Mouse (Mus musculus) limb, embryonic 11.5 days (tissue): ENCODE results near the gene Dph1. TPM values are rescaled to one million over a fixed set of nuclear protein-coding genes. Genes with fewer than 3 reads are reported as not detected.

Source experiments
- ATAC-seq: fragments of 200-750 bp; cut with Nextera tagmentation; 2 replicates; pipeline ENCODE4 v1.8.0; 2017; ENCODE audit warnings: low read depth; ENCODE audit not compliant: insufficient number of reproducible peaks, low FRiP score, low TSS enrichment
- DNase-seq: peaks from one replicate; pipeline ENCODE4 v3.0.0-alpha.2; 2015; ENCODE audit warnings: low spot score
- H3K27ac ChIP-seq: fragments of 300-500 bp; sonication (generic); replicated peaks from 2 replicates; pipeline ENCODE4 v1.5.1; 2014; ENCODE audit warnings: low read depth, mild to moderate bottlenecking, low read length
- H3K27me3 ChIP-seq: fragments of 300-500 bp; sonication (generic); 2 replicates; pipeline ENCODE4 v1.6.1; 2014; ENCODE audit warnings: mild to moderate bottlenecking, low read length, mixed read lengths; ENCODE audit not compliant: control insufficient read depth, insufficient read depth
- H3K36me3 ChIP-seq: fragments of 300-500 bp; sonication (generic); 2 replicates; pipeline ENCODE4 v1.6.1; 2014; ENCODE audit warnings: mild to moderate bottlenecking, low read length, moderate library complexity, mixed read lengths; ENCODE audit not compliant: control insufficient read depth, insufficient read depth
- H3K4me1 ChIP-seq: fragments of 300-500 bp; sonication (generic); 2 replicates; pipeline ENCODE4 v1.6.1; 2014; ENCODE audit warnings: low read length, mixed read lengths; ENCODE audit not compliant: control insufficient read depth, insufficient read depth
- H3K4me2 ChIP-seq: fragments of 300-500 bp; sonication (generic); 2 replicates; pipeline ENCODE4 v1.6.1; 2014; ENCODE audit warnings: low read depth, mild to moderate bottlenecking, moderate library complexity; ENCODE audit not compliant: severe bottlenecking
- H3K4me3 ChIP-seq: fragments of 300-500 bp; sonication (generic); 2 replicates; pipeline ENCODE4 v1.5.1; 2014; ENCODE audit warnings: low read depth, low read length
- H3K9ac ChIP-seq: fragments of 300-500 bp; sonication (generic); 2 replicates; pipeline ENCODE4 v1.6.1; 2014; ENCODE audit warnings: mild to moderate bottlenecking, low read length
- H3K9me3 ChIP-seq: fragments of 300-500 bp; sonication (generic); 2 replicates; pipeline ENCODE4 v1.6.1; 2016; ENCODE audit warnings: low read length; ENCODE audit not compliant: control insufficient read depth
- WGBS: fragments of 180-500 bp; shearing (Covaris S2); extraction: QIAGEN DNeasy Blood & Tissue Kit; methylation state at CpG from one replicate; pipeline ENCODE4 v1.1.7; 2014; 5-methylcytosine and 5-hydroxymethylcytosine counted together
- polyA plus RNA-seq: library from polyadenylated mRNA; unstranded; fragments of >200 nt; fragmentation: Nextera tagmentation; extraction: Ambion mirVana; gene quantifications from 2 replicates; pipeline ENCODE4 v1.2.1, GENCODE M21; 2014

Dph1 gene
- polyA plus RNA-seq, 1 experiment from 2014 or later = 25.5 TPM

- DNase-seq (no peak), ATAC-seq (no peak)
- Histone ChIP-seq H3K4me3 (no peak overlapping the region), H3K27ac (no peak overlapping the region), H3K36me3 (no peaks in the 10 kb centered on the region), H3K4me2 (no peak overlapping the region), H3K9me3 (no peaks in the 10 kb centered on the region), H3K4me1 (peaks cover 36% of the 10 kb centered on the region), H3K9ac (no peak overlapping the region), H3K27me3 (no peaks in the 10 kb centered on the region)
- WGBS = 88% methylated on average over 2 of the region's 2 CpGs
Measured at GRCm38 (mm10) chr11:75145841-75146240, 45.2 kb downstream of the Dph1 start.

- H3K4me3 ChIP-seq = no peak overlapping the region
- no peak overlapping the region for H3K4me2 ChIP-seq
- no peak for ATAC-seq
- no peak overlapping the region; the same call in 1 of the 2 replicates for H3K27ac ChIP-seq
- H3K36me3 ChIP-seq = no peaks in the 10 kb centered on the region
- DNase-seq = no peak
- no peak overlapping the region for H3K9ac ChIP-seq
- WGBS = 85% methylated on average over 4 of the region's 4 CpGs
- H3K4me1 ChIP-seq = peaks cover 49% of the 10 kb centered on the region
- no peaks in the 10 kb centered on the region for H3K27me3 ChIP-seq
- H3K9me3 ChIP-seq = no peaks in the 10 kb centered on the region
Measured at GRCm38 (mm10) chr11:75142749-75143148, 48.3 kb downstream of the Dph1 start.

- Histone ChIP-seq H3K36me3 (no peaks in the 10 kb centered on the region), H3K9ac (no peak overlapping the region), H3K27me3 (no peaks in the 10 kb centered on the region), H3K4me3 (no peak overlapping the region), H3K27ac (peak overlapping the region; percentile 75), H3K4me1 (peaks cover 49% of the 10 kb centered on the region), H3K9me3 (no peaks in the 10 kb centered on the region), H3K4me2 (no peak overlapping the region)
- DNase-seq (no peak), ATAC-seq (no peak)
- WGBS = 33% methylated on average over 1 of the region's 1 CpGs
Measured at GRCm38 (mm10) chr11:75141913-75142312, 49.1 kb downstream of the Dph1 start.

- no peak overlapping the region for H3K4me3 ChIP-seq
- no peak overlapping the region for H3K4me2 ChIP-seq
- H3K27me3 ChIP-seq = no peaks in the 10 kb centered on the region
- peak overlapping the region; percentile 75; the same call in 1 of the 2 replicates for H3K27ac ChIP-seq
- peaks cover 53% of the 10 kb centered on the region for H3K4me1 ChIP-seq
- no peaks in the 10 kb centered on the region for H3K36me3 ChIP-seq
- no peak for ATAC-seq
- H3K9ac ChIP-seq = no peak overlapping the region; the same call in 1 of the 2 replicates
- no peak for DNase-seq
- H3K9me3 ChIP-seq = no peaks in the 10 kb centered on the region
- WGBS = 56% methylated on average over 3 of the region's 3 CpGs
Measured at GRCm38 (mm10) chr11:75141038-75141437, 50.0 kb downstream of the Dph1 start.

- peaks cover 55% of the 10 kb centered on the region for H3K4me1 ChIP-seq
- no peaks in the 10 kb centered on the region for H3K9me3 ChIP-seq
- H3K36me3 ChIP-seq = no peaks in the 10 kb centered on the region
- no peak overlapping the region for H3K9ac ChIP-seq
- DNase-seq (no peak), ATAC-seq (no peak)
- H3K4me2 ChIP-seq = no peak overlapping the region
- H3K4me3 ChIP-seq = no peak overlapping the region
- WGBS = 45% methylated on average over 5 of the region's 5 CpGs
- H3K27ac ChIP-seq = peak overlapping the region; percentile 11; the same call in 1 of the 2 replicates
- H3K27me3 ChIP-seq = no peaks in the 10 kb centered on the region
Measured at GRCm38 (mm10) chr11:75140431-75140830, 50.6 kb downstream of the Dph1 start.

GRCm38 (mm10) chr11:75139122-75139963, 51.7 kb downstream of the Dph1 start:
- 15% methylated on average over 11 of the region's 11 CpGs for WGBS
- peak overlapping the region; percentile 73; the same call in 1 of the 2 replicates for H3K27ac ChIP-seq

GRCm38 (mm10) chr11:75136666-75137398, 54.2 kb downstream of the Dph1 start:
- peak; percentile 43 for DNase-seq
- no peaks in the 10 kb centered on the region for H3K36me3 ChIP-seq
- H3K4me1 ChIP-seq = peaks cover 70% of the 10 kb centered on the region
- H3K4me2 ChIP-seq = no peak overlapping the region
- no peaks in the 10 kb centered on the region for H3K9me3 ChIP-seq
- ATAC-seq = no peak
- 33% methylated on average over 5 of the region's 5 CpGs for WGBS
- no peak overlapping the region for H3K9ac ChIP-seq
- H3K27me3 ChIP-seq = no peaks in the 10 kb centered on the region
- no peak overlapping the region for H3K27ac ChIP-seq
- no peak overlapping the region for H3K4me3 ChIP-seq

More at GRCm38 (mm10) chr11:75139122-75139963, 51.7 kb downstream of the Dph1 start:
- Histone ChIP-seq H3K4me2 (no peak overlapping the region; the same call in 1 of the 2 replicates), H3K9ac (no peak overlapping the region), H3K27me3 (no peaks in the 10 kb centered on the region), H3K4me3 (no peak overlapping the region), H3K9me3 (no peaks in the 10 kb centered on the region), H3K36me3 (no peaks in the 10 kb centered on the region), H3K4me1 (peaks cover 64% of the 10 kb centered on the region)
- ATAC-seq (peak; percentile 76), DNase-seq (peak; percentile 72)

GRCm38 (mm10) chr11:75135358-75135757, 55.7 kb downstream of the Dph1 start:
- 91% methylated on average over 4 of the region's 4 CpGs for WGBS
- H3K36me3 ChIP-seq = no peaks in the 10 kb centered on the region
- ATAC-seq (no peak), DNase-seq (no peak)
- H3K4me1 ChIP-seq = peaks cover 55% of the 10 kb centered on the region
- H3K27ac ChIP-seq = no peak overlapping the region
- no peak overlapping the region for H3K9ac ChIP-seq
- no peak overlapping the region for H3K4me2 ChIP-seq
- H3K4me3 ChIP-seq = no peak overlapping the region
- H3K9me3 ChIP-seq = no peaks in the 10 kb centered on the region
- H3K27me3 ChIP-seq = no peaks in the 10 kb centered on the region
